In genomic region chr9:77258265-77258664, GRCm38 (mm10) we compare ENCODE assay signal across 15 mouse cellular contexts.
"Had no signal": no experiment of that assay in that cellular context is flagged by ENCODE, and none has a peak within 500 bp of the region (broad histone marks: within the 10 kb centered on the region; RNA-seq: fewer than 3 reads in every experiment).

No protein-coding gene starts in this region.

- H3K4me2 ChIP-seq: neural tube, embryonic 15.5 days; stomach, embryonic 15.5 days had no signal

- H3K9me3 ChIP-seq: neural tube, embryonic 15.5 days; stomach, embryonic 15.5 days had no signal

- H3K27ac ChIP-seq: neural tube, embryonic 15.5 days; stomach, embryonic 15.5 days; stomach, postnatal 0 days had no signal

- H3K36me3 ChIP-seq: neural tube, embryonic 15.5 days; stomach, embryonic 15.5 days had no signal

- H3K9ac ChIP-seq: neural tube, embryonic 15.5 days; stomach, embryonic 15.5 days had no signal

- H3K27me3 ChIP-seq: neural tube, embryonic 15.5 days; stomach, embryonic 15.5 days had no signal

- DNase-seq: retina, postnatal 1 day; right cerebral cortex, adult 18-20 months; right cerebral cortex, postnatal 14 days; right cerebral cortex, postnatal 25 days; right cerebral cortex, postnatal 4 days; spleen, adult 18-20 months; thymus, adult 18-20 months; thymus, adult 2 months; thymus, postnatal 14 days; thymus, postnatal 25 days; thymus, postnatal 36 days; thymus, postnatal 4 days had no signal

- H3K4me3 ChIP-seq: neural tube, embryonic 15.5 days; stomach, embryonic 15.5 days had no signal

- H3K4me1 ChIP-seq: neural tube, embryonic 15.5 days; stomach, embryonic 15.5 days had no signal
